Mouse (Mus musculus) limb, embryonic 12.5 days (tissue): ENCODE data around the gene Pde12. TPM values are rescaled to one million over a fixed set of nuclear protein-coding genes. Genes with fewer than 3 reads are reported as not detected.
"Not testable (repeated sequence)": the region's sequence is repeated elsewhere in the genome, so short reads cannot be mapped to it uniquely, and the experiment has no call there.

Experiments
- ATAC-seq: fragments of 200-750 bp; cut with Nextera tagmentation; 2 replicates; pipeline ENCODE4 v1.8.0; 2017; ENCODE audit warnings: low read depth, moderate TSS enrichment; ENCODE audit not compliant: insufficient number of reproducible peaks, insufficient read depth, low FRiP score, low TSS enrichment
- H3K27ac ChIP-seq: fragments of 300-500 bp; sonication (generic); 2 replicates; pipeline ENCODE4 v1.5.1; 2016; ENCODE audit warnings: mild to moderate bottlenecking, moderate library complexity
- H3K27me3 ChIP-seq: fragments of 300-500 bp; sonication (generic); 2 replicates; pipeline ENCODE4 v1.6.1; 2016; ENCODE audit warnings: mild to moderate bottlenecking, moderate library complexity
- H3K36me3 ChIP-seq: fragments of 300-500 bp; sonication (generic); 2 replicates; pipeline ENCODE4 v1.6.1; 2016; ENCODE audit warnings: mild to moderate bottlenecking, moderate library complexity
- H3K4me1 ChIP-seq: fragments of 300-500 bp; sonication (generic); replicated peaks from 2 replicates; pipeline ENCODE4 v1.6.1; 2016
- H3K4me2 ChIP-seq: fragments of 300-500 bp; sonication (generic); 2 replicates; pipeline ENCODE4 v1.6.1; 2016; ENCODE audit warnings: mild to moderate bottlenecking, moderate library complexity
- H3K4me3 ChIP-seq: fragments of 300-500 bp; sonication (generic); replicated peaks from 2 replicates; pipeline ENCODE4 v1.5.1; 2016; ENCODE audit warnings: mild to moderate bottlenecking
- H3K9ac ChIP-seq: fragments of 300-500 bp; sonication (generic); replicated peaks from 2 replicates; pipeline ENCODE4 v1.6.1; 2016; ENCODE audit warnings: mild to moderate bottlenecking, moderate library complexity
- H3K9me3 ChIP-seq: fragments of 300-500 bp; sonication (generic); 2 replicates; pipeline ENCODE4 v1.6.1; 2016; ENCODE audit warnings: mild to moderate bottlenecking, moderate library complexity
- WGBS: fragments of 180-500 bp; shearing (Covaris S2); methylation state at CpG from one replicate; pipeline ENCODE4 v1.1.7; 2016; 5-methylcytosine and 5-hydroxymethylcytosine counted together
- polyA plus RNA-seq: library from polyadenylated mRNA; unstranded; fragments of >200 nt; fragmentation: Nextera tagmentation; extraction: Ambion mirVana; gene quantifications from 2 replicates; pipeline ENCODE4 v1.2.1, GENCODE M21; 2016

Gene Pde12
- 11.1 and 11.3 TPM in 2 replicates for polyA plus RNA-seq

DNA sequence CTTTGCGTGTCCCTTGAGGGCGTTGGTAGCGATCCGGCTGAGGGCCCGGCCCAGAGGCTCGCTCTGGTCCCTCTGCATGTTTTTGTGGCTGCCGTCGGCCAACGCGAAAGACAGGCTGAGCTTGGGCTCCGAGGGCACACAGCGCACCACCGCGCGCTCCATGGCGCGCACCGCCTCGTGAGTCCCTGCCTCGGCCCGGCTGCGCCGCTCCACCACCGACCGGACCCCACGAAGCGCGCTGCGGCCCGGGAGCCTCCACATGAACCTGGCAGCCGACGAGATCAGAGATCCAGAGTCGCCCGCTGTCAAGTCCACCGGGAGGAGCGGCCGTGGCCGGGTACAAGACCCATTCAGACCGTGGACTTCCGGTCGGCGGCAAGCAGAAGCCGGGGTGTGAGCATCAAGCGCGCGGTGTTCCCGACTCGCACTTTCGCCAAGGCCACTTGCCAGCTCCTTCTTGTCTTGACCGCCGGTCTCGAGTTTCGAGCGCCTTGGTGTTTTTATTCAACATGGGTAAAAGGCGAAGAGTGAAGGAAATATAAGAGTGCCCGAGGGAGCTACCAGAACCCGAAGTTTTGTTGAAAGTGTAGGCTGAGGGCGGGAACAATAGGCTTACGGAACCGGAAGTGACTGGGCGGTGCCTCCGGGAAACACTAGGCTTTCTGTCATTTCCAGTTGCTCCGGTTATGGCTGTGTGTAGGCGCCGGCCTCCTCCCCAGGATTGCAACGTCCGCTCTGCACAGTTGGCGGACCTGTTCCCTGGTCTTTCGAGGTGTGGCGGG, at the start of gene Pde12:
Gene Pde12 (minus strand): TSS at position 592 of the 782 bp plus-strand sequence.
- peak; percentile 87 for ATAC-seq

DNA sequence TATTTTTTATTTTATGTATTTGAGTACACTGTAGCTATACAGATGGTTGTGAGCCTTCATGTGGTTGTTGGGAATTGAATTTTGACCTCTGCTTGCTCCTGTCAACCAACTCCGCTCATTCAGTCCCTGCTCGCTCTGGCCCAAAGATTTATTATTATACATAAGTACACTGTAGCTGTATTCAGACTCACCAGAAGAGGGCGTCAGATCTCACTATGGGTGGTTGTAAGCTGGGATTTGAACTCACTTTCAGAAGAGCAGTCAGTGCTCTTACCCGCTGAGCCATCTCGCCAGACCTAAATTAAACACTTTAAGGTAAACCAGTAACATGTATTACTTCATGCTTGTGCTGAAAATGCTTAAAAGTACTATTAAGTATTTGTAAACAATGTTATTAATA, 35.6 kb upstream of the Pde12 start:
- not testable (repeated sequence) for H3K4me3 ChIP-seq, H3K4me1 ChIP-seq, H3K36me3 ChIP-seq, H3K27me3 ChIP-seq, ATAC-seq, H3K4me2 ChIP-seq, H3K9me3 ChIP-seq, H3K27ac ChIP-seq, H3K9ac ChIP-seq
- 87% methylated on average over 5 of the region's 5 CpGs for WGBS

More for the DNA sequence above, at the start of gene Pde12:
- under 1% methylated on average over 70 of the region's 70 CpGs for WGBS
- peaks cover 25% of the 10 kb centered on the region for H3K4me1 ChIP-seq
- peak within 1 kb of the TSS; percentile 83 for H3K9ac ChIP-seq
- peak within 1 kb of the TSS; percentile 96 for H3K4me3 ChIP-seq
- no peaks in the 10 kb centered on the region for H3K27me3 ChIP-seq
- peak within 1 kb of the TSS; percentile 91 for H3K27ac ChIP-seq
- H3K4me2 ChIP-seq = peak within 1 kb of the TSS; percentile 99
- H3K9me3 ChIP-seq = no peaks in the 10 kb centered on the region
- H3K36me3 ChIP-seq = peaks cover 18% of the 10 kb centered on the region

DNA sequence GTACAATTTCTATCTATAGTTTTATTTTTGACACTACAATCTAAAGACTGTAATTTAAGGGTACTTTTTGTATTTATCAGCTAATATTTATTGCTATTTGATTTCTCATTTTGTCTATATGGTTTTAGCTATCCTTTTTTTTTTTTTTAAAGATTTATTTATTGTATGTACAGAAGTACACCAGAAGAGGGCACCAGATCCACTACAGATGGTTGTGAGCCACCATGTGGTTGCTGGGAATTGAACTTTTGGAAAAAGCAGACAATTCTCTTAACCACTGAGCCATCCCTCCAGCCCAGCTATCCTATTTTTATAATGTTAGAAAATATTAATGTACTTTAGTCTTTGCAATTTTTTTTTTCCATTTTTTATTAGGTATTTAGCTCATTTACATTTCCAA, 28.2 kb upstream of the Pde12 start:
- Histone ChIP-seq H3K4me1 (no peaks in the 10 kb centered on the region), H3K27ac (no peak overlapping the region), H3K4me3 (no peak overlapping the region), H3K9ac (no peak overlapping the region), H3K27me3 (no peaks in the 10 kb centered on the region), H3K4me2 (no peak overlapping the region), H3K9me3 (no peaks in the 10 kb centered on the region), H3K36me3 (no peaks in the 10 kb centered on the region)
- no peak for ATAC-seq

DNA sequence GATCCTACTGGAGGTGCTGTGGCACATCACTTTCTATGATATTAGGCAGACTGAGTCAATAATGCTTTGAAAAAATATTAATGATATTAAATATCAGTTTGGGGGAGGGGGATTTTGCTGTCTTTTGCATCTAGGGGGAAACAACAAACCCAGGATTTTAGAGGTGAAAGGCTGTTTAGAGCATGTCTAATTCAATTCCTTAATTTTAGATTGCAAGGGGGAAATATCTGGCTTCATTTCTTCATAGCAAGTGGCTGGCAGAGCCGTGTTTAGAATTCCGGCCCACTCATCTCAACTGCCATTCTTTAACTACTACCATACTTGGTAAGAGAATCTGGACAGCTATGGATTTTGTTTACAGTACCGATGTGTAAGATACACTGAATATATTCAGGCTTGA, 23.3 kb upstream of the Pde12 start, which contains the start of gene Dnah12:
Gene Dnah12 (plus strand): TSS at position 301 of the 400 bp plus-strand sequence.
- Histone ChIP-seq H3K4me3 (no peak within 1 kb of the TSS), H3K36me3 (no peaks in the 10 kb centered on the region), H3K9me3 (no peaks in the 10 kb centered on the region), H3K4me2 (no peak within 1 kb of the TSS), H3K9ac (no peak within 1 kb of the TSS), H3K4me1 (no peaks in the 10 kb centered on the region), H3K27ac (no peak within 1 kb of the TSS), H3K27me3 (no peaks in the 10 kb centered on the region)
- WGBS = 92% methylated on average over 3 of the region's 3 CpGs
- no peak for ATAC-seq

DNA sequence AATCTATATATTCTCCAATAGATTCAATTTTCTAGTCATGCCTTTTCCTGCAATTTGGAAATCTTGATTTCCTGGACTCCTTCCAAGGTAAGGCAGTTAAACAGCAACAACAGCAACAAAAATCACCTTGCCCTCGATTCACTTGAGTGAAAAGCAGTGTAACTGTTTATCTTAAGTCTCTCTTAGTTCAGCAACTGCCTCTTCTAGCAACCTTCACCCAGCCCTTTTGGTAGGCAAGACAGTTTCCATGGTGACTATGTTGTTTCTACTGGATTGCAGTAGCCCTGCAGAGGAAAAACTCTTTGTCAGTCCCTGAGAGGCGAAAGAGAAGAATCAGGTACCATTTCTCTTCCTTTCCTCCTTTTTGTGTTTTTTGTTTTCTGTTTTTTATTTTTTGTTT, 21.7 kb upstream of the Pde12 start:
- 69% methylated on average over 2 of the region's 2 CpGs for WGBS
- Histone ChIP-seq H3K9me3 (no peaks in the 10 kb centered on the region), H3K4me1 (no peaks in the 10 kb centered on the region), H3K9ac (no peak overlapping the region), H3K4me2 (no peak overlapping the region), H3K36me3 (no peaks in the 10 kb centered on the region), H3K27me3 (no peaks in the 10 kb centered on the region), H3K4me3 (no peak overlapping the region), H3K27ac (no peak overlapping the region)
- no peak for ATAC-seq

DNA sequence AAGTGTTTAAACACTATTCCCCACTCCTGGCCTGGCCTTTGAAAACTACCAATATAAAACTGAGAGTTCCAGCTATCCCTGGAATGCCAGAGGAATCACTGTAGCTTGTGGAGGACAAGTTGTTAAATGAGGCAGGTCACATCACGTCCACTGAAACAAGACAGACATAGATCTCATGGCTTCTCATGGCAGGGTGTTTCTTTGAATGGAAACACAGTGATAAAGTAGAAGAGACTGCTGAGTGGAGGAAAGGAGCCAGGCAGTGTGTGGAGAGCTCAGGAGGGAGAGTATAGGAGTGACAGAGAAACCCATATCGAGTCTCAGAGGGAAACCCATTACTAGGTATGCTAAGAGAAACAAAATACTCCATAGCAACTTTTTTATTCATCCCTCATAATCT, 21.0 kb upstream of the Pde12 start:
- no peaks in the 10 kb centered on the region for H3K9me3 ChIP-seq
- no peak overlapping the region for H3K27ac ChIP-seq
- H3K4me3 ChIP-seq = no peak overlapping the region
- H3K9ac ChIP-seq = no peak overlapping the region
- 73% methylated on average over 2 of the region's 2 CpGs for WGBS
- H3K27me3 ChIP-seq = no peaks in the 10 kb centered on the region
- H3K4me1 ChIP-seq = no peaks in the 10 kb centered on the region
- H3K4me2 ChIP-seq = no peak overlapping the region
- no peaks in the 10 kb centered on the region for H3K36me3 ChIP-seq
- ATAC-seq = no peak

DNA sequence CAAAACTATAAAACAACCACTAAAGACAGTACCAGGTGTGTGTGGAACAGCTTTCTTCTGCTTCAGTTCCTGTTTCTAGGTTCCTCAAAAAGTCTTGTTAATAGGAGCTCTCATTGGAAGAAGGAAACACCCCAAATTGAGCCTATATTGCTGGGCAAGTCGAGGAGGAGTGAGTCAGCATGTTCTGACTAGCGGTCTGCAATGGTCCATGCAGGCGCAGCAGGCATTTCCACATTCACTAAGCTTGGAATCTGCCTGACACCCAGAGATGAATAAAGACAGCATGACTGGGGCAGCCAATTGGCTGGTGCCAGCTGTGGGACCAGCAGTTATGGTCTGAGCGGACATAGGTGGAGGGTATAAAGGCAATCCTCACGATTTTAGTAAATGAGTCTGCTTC, 6.1 kb upstream of the Pde12 start:
- 83% methylated on average over 5 of the region's 5 CpGs for WGBS
- ATAC-seq = no peak

DNA sequence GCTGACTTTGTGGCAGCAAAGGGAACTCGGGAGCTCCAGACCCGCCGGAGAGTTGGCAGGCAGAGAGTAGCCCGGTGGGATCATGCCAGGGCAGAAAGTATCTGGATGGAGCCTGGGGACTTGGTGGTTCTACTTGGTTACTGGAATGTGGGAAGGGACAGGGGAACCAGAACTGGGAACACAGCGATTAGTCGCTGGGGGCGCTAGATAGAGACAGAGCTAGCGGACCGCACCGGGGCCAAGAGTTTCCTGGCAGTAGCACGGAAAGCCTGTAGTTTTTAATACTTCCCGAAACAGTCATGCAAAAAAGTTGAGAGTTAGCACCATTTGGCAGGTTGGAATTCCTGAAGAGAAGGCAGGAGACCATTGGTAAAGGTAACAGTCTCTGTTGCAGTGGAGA, 5.7 kb upstream of the Pde12 start:
- no peaks in the 10 kb centered on the region for H3K27me3 ChIP-seq
- no peak for ATAC-seq
- H3K27ac ChIP-seq = no peak overlapping the region
- H3K4me1 ChIP-seq = peaks cover 3% of the 10 kb centered on the region; the same call in 1 of the 2 replicates
- no peak overlapping the region for H3K9ac ChIP-seq
- H3K9me3 ChIP-seq = no peaks in the 10 kb centered on the region
- H3K36me3 ChIP-seq = no peaks in the 10 kb centered on the region
- 15% methylated on average over 12 of the region's 12 CpGs for WGBS
- no peak overlapping the region for H3K4me3 ChIP-seq
- no peak overlapping the region for H3K4me2 ChIP-seq

More for the DNA sequence above, 6.1 kb upstream of the Pde12 start:
- Histone ChIP-seq H3K4me3 (no peak overlapping the region), H3K4me1 (no peaks in the 10 kb centered on the region), H3K4me2 (no peak overlapping the region), H3K36me3 (no peaks in the 10 kb centered on the region), H3K27me3 (no peaks in the 10 kb centered on the region), H3K27ac (no peak overlapping the region), H3K9me3 (no peaks in the 10 kb centered on the region), H3K9ac (no peak overlapping the region)

DNA sequence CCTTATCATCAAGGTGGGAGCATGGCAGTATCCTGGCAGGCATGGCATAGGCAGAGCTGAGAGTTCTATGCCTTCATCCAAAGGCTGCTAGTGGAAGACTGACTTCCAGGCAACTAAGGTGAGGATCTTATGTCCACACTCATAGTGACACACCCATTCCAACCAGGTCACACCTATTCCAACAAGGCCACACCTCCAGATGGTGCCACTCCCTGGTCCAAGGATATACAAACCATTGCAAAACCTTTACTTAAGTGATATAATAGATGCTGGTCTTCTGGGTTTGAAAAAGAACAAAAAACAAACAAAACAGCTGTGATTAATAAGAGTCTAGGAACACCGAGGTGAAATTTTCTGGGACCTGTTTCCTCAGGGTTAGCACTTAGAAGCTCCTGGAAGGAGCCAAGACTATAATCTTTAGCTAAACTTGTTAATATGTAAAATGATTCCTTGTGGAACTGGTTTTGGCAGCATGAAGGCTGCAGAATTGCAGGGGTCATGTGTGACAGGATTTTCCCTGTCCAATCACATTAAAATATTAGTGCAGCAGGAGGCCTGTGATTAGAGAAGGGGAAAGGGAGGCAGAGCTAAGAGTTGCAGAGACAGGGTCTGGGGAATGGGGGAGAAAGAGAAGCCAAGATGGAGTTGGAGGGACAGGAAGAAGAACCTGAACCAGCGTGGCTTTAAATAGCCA, 4.9 kb upstream of the Pde12 start:
- H3K27ac ChIP-seq, ATAC-seq, H3K4me3 ChIP-seq, H3K4me2 ChIP-seq, H3K9me3 ChIP-seq, H3K36me3 ChIP-seq, H3K4me1 ChIP-seq, H3K27me3 ChIP-seq, H3K9ac ChIP-seq: not testable (repeated sequence)
- WGBS = 70% methylated on average over 2 of the region's 2 CpGs

DNA sequence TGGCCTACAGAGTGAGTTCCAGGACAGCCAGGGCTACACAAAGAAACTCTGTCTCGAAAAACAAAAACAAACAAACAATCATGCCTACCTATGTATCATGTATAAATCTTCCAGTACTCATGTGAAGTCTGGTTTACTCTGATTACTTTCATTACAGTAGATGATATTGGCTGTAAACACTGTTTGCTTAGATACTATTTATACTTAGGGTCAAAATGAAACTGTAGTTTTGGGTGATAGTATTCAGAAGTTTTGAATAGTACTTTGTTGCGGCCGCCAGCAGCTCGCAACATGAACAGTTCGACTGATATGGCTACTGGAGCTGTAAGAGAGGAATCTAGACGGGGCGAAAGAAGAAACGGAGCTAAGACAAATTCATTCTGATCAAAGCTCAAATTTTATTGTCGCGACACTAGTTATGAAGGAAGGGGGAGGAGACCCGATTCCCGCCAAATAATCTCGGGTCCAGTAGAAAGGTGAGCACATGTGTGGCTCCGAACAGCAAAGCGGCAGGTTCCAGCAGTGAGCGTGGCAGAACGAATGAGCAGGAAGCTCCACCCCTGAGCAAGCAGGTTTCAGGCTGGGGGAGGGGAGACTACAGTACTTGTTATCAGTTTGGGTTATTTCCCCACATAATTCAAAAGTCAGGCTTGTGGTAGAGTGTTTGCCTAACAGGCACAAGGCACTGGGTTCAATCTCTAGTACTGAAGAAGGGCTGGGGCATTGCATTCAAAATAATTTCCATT, 2.4 kb upstream of the Pde12 start:
- not testable (repeated sequence) for H3K4me3 ChIP-seq, H3K27me3 ChIP-seq, H3K4me2 ChIP-seq, H3K27ac ChIP-seq, H3K9ac ChIP-seq, ATAC-seq, H3K9me3 ChIP-seq, H3K36me3 ChIP-seq
- WGBS = 62% methylated on average over 17 of the region's 17 CpGs
- H3K4me1 ChIP-seq = peaks cover 17% of the 10 kb centered on the region

DNA sequence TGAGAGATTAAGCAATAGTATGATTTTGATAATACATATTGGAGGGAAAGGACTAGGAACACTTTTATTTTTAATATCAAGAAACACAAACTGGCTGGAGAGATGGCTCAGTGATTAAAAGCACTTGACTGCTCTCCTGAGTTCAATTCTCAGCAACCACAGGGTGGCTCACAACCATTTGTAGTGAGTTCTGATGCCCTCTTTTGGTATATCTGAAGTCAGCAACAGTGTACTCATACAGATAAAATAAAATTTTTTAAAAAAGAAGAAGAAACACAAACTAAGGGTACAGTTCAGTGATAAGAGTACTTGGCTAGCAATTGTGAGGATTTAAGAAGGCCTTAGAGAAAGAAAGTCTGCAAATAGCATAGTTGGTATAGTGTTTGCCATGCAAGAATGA, 1.3 kb upstream of the Pde12 start:
- no peak overlapping the region for H3K27ac ChIP-seq
- peak overlapping the region; percentile 96; the same call in 1 of the 2 replicates for H3K4me3 ChIP-seq
- H3K9me3 ChIP-seq = no peaks in the 10 kb centered on the region
- no peak for ATAC-seq
- peaks cover 25% of the 10 kb centered on the region for H3K4me1 ChIP-seq
- H3K27me3 ChIP-seq = no peaks in the 10 kb centered on the region
- H3K9ac ChIP-seq = no peak overlapping the region
- no peak overlapping the region for H3K4me2 ChIP-seq
- H3K36me3 ChIP-seq = peaks cover 5% of the 10 kb centered on the region
